Mouse (Mus musculus): ENCODE results near the gene Eps15l1. TPM values are rescaled to one million over a fixed set of nuclear protein-coding genes. Genes with fewer than 3 reads are reported as not detected.
A peak's percentile ranks its signal among the peaks of the same experiment; 100 is the strongest.

Eps15l1 gene
- polyA plus RNA-seq, 1 experiment = 64.0 TPM

- H3K27ac ChIP-seq (ENCODE audit: insufficient read depth, low read depth, low read length) = no peak overlapping the region
- peaks cover 24% of the 10 kb centered on the region for H3K4me1 ChIP-seq (ENCODE audit: control insufficient read depth, insufficient read depth, low read length)
- no peak overlapping the region for H3K4me3 ChIP-seq (ENCODE audit: insufficient read depth, low read length)
- no peak for TF ChIP-seq POLR2A (IDR thresholded peaks at IDR 0.05; ENCODE audit: borderline replicate concordance, low read depth, low read length)
- TF ChIP-seq CTCF (IDR thresholded peaks at IDR 0.05; ENCODE audit: low read depth, low read length) = no peak
These were observed 67.0 kb downstream of the Eps15l1 start for GRCm38 (mm10) chr8:72354272-72354671.

DNA sequence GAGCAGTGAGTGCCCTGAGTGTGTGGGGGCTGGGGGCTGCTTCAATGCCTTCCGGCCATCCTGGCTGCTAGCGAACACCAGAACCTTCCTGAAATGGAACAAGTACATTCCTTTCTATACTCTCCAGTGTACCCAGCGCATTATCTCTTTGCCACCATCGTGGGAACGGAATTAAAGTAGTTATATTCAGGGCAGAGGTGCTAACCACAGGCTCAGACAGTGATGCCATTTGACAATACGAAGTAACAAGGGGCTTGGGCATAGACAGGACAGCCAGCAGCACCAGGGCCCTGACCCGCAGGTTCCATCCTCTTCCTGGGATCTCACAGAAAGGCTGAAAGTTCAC is 67.6 kb downstream of the Eps15l1 start:
- H3K4me3 ChIP-seq (ENCODE audit: insufficient read depth, low read length) = no peak overlapping the region
- TF ChIP-seq POLR2A (IDR thresholded peaks at IDR 0.05; ENCODE audit: borderline replicate concordance, low read depth, low read length) = no peak
- TF ChIP-seq CTCF (IDR thresholded peaks at IDR 0.05; ENCODE audit: low read depth, low read length) = no peak
- H3K4me1 ChIP-seq (ENCODE audit: control insufficient read depth, insufficient read depth, low read length) = peaks cover 30% of the 10 kb centered on the region
- no peak overlapping the region for H3K27ac ChIP-seq (ENCODE audit: insufficient read depth, low read depth, low read length)

GRCm38 (mm10) chr8:72352951-72353699 is 68.1 kb downstream of the Eps15l1 start:
- H3K27ac ChIP-seq (ENCODE audit: insufficient read depth, low read depth, low read length) = no peak overlapping the region
- peaks cover 35% of the 10 kb centered on the region for H3K4me1 ChIP-seq (ENCODE audit: control insufficient read depth, insufficient read depth, low read length)
- H3K4me3 ChIP-seq (ENCODE audit: insufficient read depth, low read length) = no peak overlapping the region
- TF ChIP-seq CTCF (IDR thresholded peaks at IDR 0.05; ENCODE audit: low read depth, low read length) (no peak), POLR2A (IDR thresholded peaks at IDR 0.05; ENCODE audit: borderline replicate concordance, low read depth, low read length) (no peak)

- Histone ChIP-seq H3K27ac (ENCODE audit: insufficient read depth, low read depth, low read length) (no peak overlapping the region), H3K4me1 (ENCODE audit: control insufficient read depth, insufficient read depth, low read length) (peaks cover 38% of the 10 kb centered on the region), H3K4me3 (ENCODE audit: insufficient read depth, low read length) (no peak overlapping the region)
- TF ChIP-seq POLR2A (IDR thresholded peaks at IDR 0.05; ENCODE audit: borderline replicate concordance, low read depth, low read length) (no peak), CTCF (IDR thresholded peaks at IDR 0.05; ENCODE audit: low read depth, low read length) (no peak)
These were observed 69.8 kb downstream of the Eps15l1 start for GRCm38 (mm10) chr8:72351405-72352005.

- H3K4me1 ChIP-seq (ENCODE audit: control insufficient read depth, insufficient read depth, low read length) = peaks cover 38% of the 10 kb centered on the region
- no peak overlapping the region for H3K4me3 ChIP-seq (ENCODE audit: insufficient read depth, low read length)
- TF ChIP-seq POLR2A (IDR thresholded peaks at IDR 0.05; ENCODE audit: borderline replicate concordance, low read depth, low read length) (no peak), CTCF (IDR thresholded peaks at IDR 0.05; ENCODE audit: low read depth, low read length) (no peak)
- H3K27ac ChIP-seq (ENCODE audit: insufficient read depth, low read depth, low read length) = peak overlapping the region; percentile 77
These were observed 70.5 kb downstream of the Eps15l1 start for GRCm38 (mm10) chr8:72350727-72351126.

DNA sequence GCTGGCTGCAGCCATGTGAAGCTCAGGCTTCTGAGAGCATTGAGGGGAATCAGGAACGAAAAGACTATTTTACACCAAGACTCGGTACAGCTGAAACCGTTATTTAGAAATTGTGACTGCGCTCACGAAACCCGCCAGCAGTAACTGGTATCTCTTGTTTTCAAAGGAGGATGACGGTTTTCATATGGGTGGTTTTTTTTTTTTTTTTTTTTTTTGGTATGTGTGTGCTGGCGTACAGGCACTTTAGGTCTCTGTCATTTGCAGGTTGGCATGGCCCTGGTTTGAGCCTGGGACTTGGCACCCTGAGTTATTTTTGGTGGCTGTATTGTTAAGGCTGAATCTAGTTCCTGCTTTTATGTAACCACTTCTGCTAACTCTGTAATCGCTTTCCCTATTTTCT is 71.4 kb downstream of the Eps15l1 start:
- Histone ChIP-seq H3K27ac (ENCODE audit: insufficient read depth, low read depth, low read length) (peak overlapping the region; percentile 77), H3K4me1 (ENCODE audit: control insufficient read depth, insufficient read depth, low read length) (peaks cover 38% of the 10 kb centered on the region), H3K4me3 (ENCODE audit: insufficient read depth, low read length) (no peak overlapping the region)
- no peak for TF ChIP-seq POLR2A (IDR thresholded peaks at IDR 0.05; ENCODE audit: borderline replicate concordance, low read depth, low read length)
- no peak for TF ChIP-seq CTCF (IDR thresholded peaks at IDR 0.05; ENCODE audit: low read depth, low read length)

- TF ChIP-seq CTCF (IDR thresholded peaks at IDR 0.05; ENCODE audit: low read depth, low read length) (no peak), POLR2A (IDR thresholded peaks at IDR 0.05; ENCODE audit: borderline replicate concordance, low read depth, low read length) (no peak)
- Histone ChIP-seq H3K27ac (ENCODE audit: insufficient read depth, low read depth, low read length) (no peak overlapping the region), H3K4me1 (ENCODE audit: control insufficient read depth, insufficient read depth, low read length) (peaks cover 38% of the 10 kb centered on the region), H3K4me3 (ENCODE audit: insufficient read depth, low read length) (no peak overlapping the region)
These were observed 72.3 kb downstream of the Eps15l1 start for GRCm38 (mm10) chr8:72348956-72349355.

GRCm38 (mm10) chr8:72348114-72348513 is 73.1 kb downstream of the Eps15l1 start:
- H3K4me1 ChIP-seq (ENCODE audit: control insufficient read depth, insufficient read depth, low read length) = peaks cover 38% of the 10 kb centered on the region
- H3K27ac ChIP-seq (ENCODE audit: insufficient read depth, low read depth, low read length) = no peak overlapping the region
- no peak overlapping the region for H3K4me3 ChIP-seq (ENCODE audit: insufficient read depth, low read length)
- TF ChIP-seq POLR2A (IDR thresholded peaks at IDR 0.05; ENCODE audit: borderline replicate concordance, low read depth, low read length) (no peak), CTCF (IDR thresholded peaks at IDR 0.05; ENCODE audit: low read depth, low read length) (no peak)

GRCm38 (mm10) chr8:72347553-72347952 is 73.7 kb downstream of the Eps15l1 start:
- Histone ChIP-seq H3K4me3 (ENCODE audit: insufficient read depth, low read length) (no peak overlapping the region), H3K27ac (ENCODE audit: insufficient read depth, low read depth, low read length) (no peak overlapping the region), H3K4me1 (ENCODE audit: control insufficient read depth, insufficient read depth, low read length) (peaks cover 38% of the 10 kb centered on the region)
- no peak for TF ChIP-seq POLR2A (IDR thresholded peaks at IDR 0.05; ENCODE audit: borderline replicate concordance, low read depth, low read length)
- no peak for TF ChIP-seq CTCF (IDR thresholded peaks at IDR 0.05; ENCODE audit: low read depth, low read length)

GRCm38 (mm10) chr8:72343725-72344124 is 77.5 kb downstream of the Eps15l1 start:
- no peak overlapping the region for H3K4me3 ChIP-seq (ENCODE audit: insufficient read depth, low read length)
- H3K4me1 ChIP-seq (ENCODE audit: control insufficient read depth, insufficient read depth, low read length) = peaks cover 8% of the 10 kb centered on the region; the same call in 1 of the 2 replicates
- TF ChIP-seq CTCF (IDR thresholded peaks at IDR 0.05; ENCODE audit: low read depth, low read length) = no peak
- no peak for TF ChIP-seq POLR2A (IDR thresholded peaks at IDR 0.05; ENCODE audit: borderline replicate concordance, low read depth, low read length)
- no peak overlapping the region for H3K27ac ChIP-seq (ENCODE audit: insufficient read depth, low read depth, low read length)
